Mouse (Mus musculus) monocyte, adult 5-6 weeks (primary cell): ENCODE measurements around the gene Elovl1. TPM values are rescaled to one million over a fixed set of nuclear protein-coding genes. Genes with fewer than 3 reads are reported as not detected.

Experiments
- ATAC-seq: fragments of 153-309, 156-312 bp; replicated peaks from 2 replicates; pipeline ENCODE4 v1.8.0; 2017; ENCODE audit warnings: mild to moderate bottlenecking; ENCODE audit not compliant: low TSS enrichment, insufficient number of reproducible peaks, severe bottlenecking, poor library complexity, low FRiP score
- total RNA-seq: library from RNA; stranded (forward); fragments of 200-1000, 200-491, 200-594 nt; gene quantifications from 3 replicates; pipeline ENCODE4 v1.2.3, GENCODE M21; 2017

Elovl1 gene
- total RNA-seq, 1 experiment from 2014 or later, result 47.0 TPM

GRCm38 (mm10) chr4:118425374-118425773 is 2.5 kb upstream of the Elovl1 start:
- ATAC-seq, result no peak

GRCm38 (mm10) chr4:118427415-118427767 is 502 bp upstream of the Elovl1 start:
- no peak for ATAC-seq

GRCm38 (mm10) chr4:118428531-118429214 is 780 bp downstream of the Elovl1 start:
- ATAC-seq, result no peak

- no peak for ATAC-seq
These were observed 1.5 kb downstream of the Elovl1 start for GRCm38 (mm10) chr4:118429215-118429895.

- ATAC-seq, result no peak
These were observed 4.4 kb downstream of the Elovl1 start for GRCm38 (mm10) chr4:118432332-118432731.

- ATAC-seq, result peak; percentile 94
These were observed 9.1 kb downstream of the Elovl1 start, which contains the start of gene Cdc20 for GRCm38 (mm10) chr4:118436820-118437603. Gene Cdc20 (minus strand): TSS chr4:118437352.

- ATAC-seq, result no peak
These were observed 9.9 kb downstream of the Elovl1 start for GRCm38 (mm10) chr4:118437829-118438253.

- ATAC-seq, result no peak
These were observed 17.2 kb downstream of the Elovl1 start for GRCm38 (mm10) chr4:118445088-118445487.

- no peak for ATAC-seq
These were observed 18.0 kb downstream of the Elovl1 start for GRCm38 (mm10) chr4:118445781-118446414.

- ATAC-seq, result no peak
These were observed 18.7 kb downstream of the Elovl1 start for GRCm38 (mm10) chr4:118446415-118447153.

GRCm38 (mm10) chr4:118457345-118457975 is 29.6 kb downstream of the Elovl1 start, which contains the start of gene Mpl:
Gene Mpl (minus strand): TSS chr4:118457513.
- ATAC-seq, result no peak

GRCm38 (mm10) chr4:118464956-118465355 is 37.1 kb downstream of the Elovl1 start:
- ATAC-seq, result no peak

GRCm38 (mm10) chr4:118465697-118466163 is 37.8 kb downstream of the Elovl1 start:
- no peak for ATAC-seq

GRCm38 (mm10) chr4:118471281-118471680 is 43.4 kb downstream of the Elovl1 start:
- ATAC-seq, result no peak

- no peak for ATAC-seq
These were observed 44.8 kb downstream of the Elovl1 start for GRCm38 (mm10) chr4:118472687-118473086.

GRCm38 (mm10) chr4:118476773-118477530 is 49.1 kb downstream of the Elovl1 start:
- ATAC-seq, result no peak
